Mouse (Mus musculus) small intestine, adult 2 months (tissue): ENCODE measurements at regions not wholly inside any gene's neighbourhood (a gene's known extent, or its start where the extent isn't known, plus 50 kb on each side); places are given as distances from the start of the nearest gene placed in this dataset.

Source experiments
- H3K27ac ChIP-seq: fragments of 200-500 bp; 2 replicates; pipeline ENCODE4 v1.5.1; 2012; ENCODE audit warnings: low read depth, low read length, control low read depth, inconsistent platforms; ENCODE audit not compliant: insufficient read depth
- H3K27me3 ChIP-seq: fragments of 200-500 bp; 2 replicates; pipeline ENCODE4 v1.6.1; 2012; ENCODE audit warnings: mild to moderate bottlenecking, moderate library complexity, low read length, inconsistent platforms; ENCODE audit not compliant: control insufficient read depth, insufficient read depth
- H3K36me3 ChIP-seq: fragments of 200-500 bp; 2 replicates; pipeline ENCODE4 v1.6.1; 2012; ENCODE audit warnings: mild to moderate bottlenecking, low read length, control low read depth, inconsistent platforms; ENCODE audit not compliant: control insufficient read depth, insufficient read depth
- H3K4me1 ChIP-seq: fragments of 200-500 bp; 2 replicates; pipeline ENCODE4 v1.6.1; 2012; ENCODE audit warnings: low read length, inconsistent platforms, mixed read lengths; ENCODE audit not compliant: control insufficient read depth, insufficient read depth, insufficient read length
- H3K4me3 ChIP-seq: fragments of 200-500 bp; 2 replicates; pipeline ENCODE4 v1.5.1; 2012; ENCODE audit warnings: low read depth, mild to moderate bottlenecking, control low read depth, inconsistent platforms, low read length, moderate library complexity
- CTCF ChIP-seq: fragments of 200-500 bp; IDR thresholded peaks from 2 replicates; pipeline ENCODE4 v1.5.1; 2012; ENCODE audit warnings: low read depth, mild to moderate bottlenecking, control low read depth, inconsistent platforms, low read length, moderate library complexity, mixed read lengths; ENCODE audit not compliant: insufficient replicate concordance, insufficient read length; ENCODE audit errors: extremely low read depth
- POLR2A ChIP-seq: fragments of 200-500 bp; IDR thresholded peaks from 2 replicates; pipeline ENCODE4 v1.6.1; 2012; ENCODE audit warnings: low read depth, mild to moderate bottlenecking, control low read depth, inconsistent platforms, low read length, moderate library complexity
- WGBS: fragments of 180-500 bp; shearing (Covaris S2); methylation state at CpG from one replicate; pipeline ENCODE4 v1.1.7; 2018; 5-methylcytosine and 5-hydroxymethylcytosine counted together

- Histone ChIP-seq H3K27ac (no peak overlapping the region), H3K36me3 (no peaks in the 10 kb centered on the region), H3K27me3 (no peaks in the 10 kb centered on the region), H3K4me1 (peaks cover 5% of the 10 kb centered on the region; the same call in 1 of the 2 replicates), H3K4me3 (no peak overlapping the region)
- WGBS = 75% methylated on average over 2 of the region's 2 CpGs
- TF ChIP-seq CTCF (no peak), POLR2A (no peak)
These were observed 113.1 kb downstream of the Irs2 start for GRCm38 (mm10) chr8:10895178-10895577.

- Histone ChIP-seq H3K4me1 (peaks cover 5% of the 10 kb centered on the region; the same call in 1 of the 2 replicates), H3K27me3 (no peaks in the 10 kb centered on the region), H3K27ac (no peak overlapping the region), H3K36me3 (no peaks in the 10 kb centered on the region), H3K4me3 (no peak overlapping the region)
- TF ChIP-seq CTCF = no peak
- no peak for TF ChIP-seq POLR2A
- 84% methylated on average over 5 of the region's 5 CpGs for WGBS
These were observed 114.0 kb downstream of the Irs2 start for GRCm38 (mm10) chr8:10894306-10894705.

- Histone ChIP-seq H3K4me1 (peaks cover 5% of the 10 kb centered on the region; the same call in 1 of the 2 replicates), H3K36me3 (no peaks in the 10 kb centered on the region), H3K4me3 (no peak overlapping the region), H3K27me3 (no peaks in the 10 kb centered on the region), H3K27ac (no peak overlapping the region)
- WGBS = 70% methylated on average over 5 of the region's 5 CpGs
- TF ChIP-seq POLR2A = no peak
- TF ChIP-seq CTCF = no peak
These were observed 114.5 kb downstream of the Irs2 start for GRCm38 (mm10) chr8:10893709-10894108.

- no peak for TF ChIP-seq POLR2A
- no peak for TF ChIP-seq CTCF
- Histone ChIP-seq H3K27ac (no peak overlapping the region), H3K4me1 (peaks cover 5% of the 10 kb centered on the region; the same call in 1 of the 2 replicates), H3K27me3 (no peaks in the 10 kb centered on the region), H3K4me3 (no peak overlapping the region), H3K36me3 (no peaks in the 10 kb centered on the region)
- WGBS = 23% methylated on average over 2 of the region's 2 CpGs
These were observed 116.4 kb downstream of the Irs2 start for GRCm38 (mm10) chr8:10891906-10892305.

GRCm38 (mm10) chr8:10891440-10891839 is 116.8 kb downstream of the Irs2 start:
- TF ChIP-seq POLR2A (no peak), CTCF (no peak)
- H3K4me1 ChIP-seq = peaks cover 5% of the 10 kb centered on the region; the same call in 1 of the 2 replicates
- H3K27ac ChIP-seq = no peak overlapping the region
- H3K36me3 ChIP-seq = no peaks in the 10 kb centered on the region
- H3K4me3 ChIP-seq = no peak overlapping the region
- H3K27me3 ChIP-seq = no peaks in the 10 kb centered on the region
- WGBS = 88% methylated on average over 5 of the region's 5 CpGs

GRCm38 (mm10) chr8:10885452-10885851 is 122.8 kb downstream of the Irs2 start:
- H3K27ac ChIP-seq = no peak overlapping the region
- H3K4me3 ChIP-seq = no peak overlapping the region
- TF ChIP-seq POLR2A (no peak), CTCF (no peak)
- H3K4me1 ChIP-seq = peaks cover 16% of the 10 kb centered on the region
- H3K36me3 ChIP-seq = no peaks in the 10 kb centered on the region
- no peaks in the 10 kb centered on the region for H3K27me3 ChIP-seq
- WGBS = 91% methylated on average over 3 of the region's 3 CpGs

- Histone ChIP-seq H3K4me3 (no peak overlapping the region), H3K4me1 (peaks cover 31% of the 10 kb centered on the region), H3K27ac (no peak overlapping the region), H3K36me3 (no peaks in the 10 kb centered on the region), H3K27me3 (no peaks in the 10 kb centered on the region)
- no peak for TF ChIP-seq CTCF
- no peak for TF ChIP-seq POLR2A
- WGBS = 87% methylated on average over 7 of the region's 7 CpGs
These were observed 124.8 kb downstream of the Irs2 start for GRCm38 (mm10) chr8:10883418-10883817.
